In genomic region chr13:42073285-42073684, GRCm38 (mm10) we compare ENCODE assay signal across 21 mouse cellular contexts. TPM values are rescaled to one million over a fixed set of nuclear protein-coding genes. Genes with fewer than 3 reads are reported as not detected.
DNase-seq lines count a peak whose midpoint lies in the region; ATAC-seq and TF ChIP-seq lines count a peak whose summit lies in the region.
"Had no signal": no experiment of that assay in that cellular context is flagged by ENCODE, and none has a peak within 500 bp of the region (broad histone marks: within the 10 kb centered on the region; RNA-seq: fewer than 3 reads in every experiment).

No protein-coding gene starts in this region.

- H3K9me3 ChIP-seq in heart, embryonic 11.5 days (replicated peaks; ENCODE audit: control insufficient read depth, low read length), result no peaks in the 10 kb centered on the region
- no peaks in the 10 kb centered on the region for H3K9me3 ChIP-seq in lung, postnatal 0 days (ENCODE audit: low read length)
- no peaks in the 10 kb centered on the region for H3K9me3 ChIP-seq in megakaryocyte, embryonic 14.5 days
- H3K9me3 ChIP-seq: embryonic facial prominence, embryonic 13.5 days; forebrain, embryonic 12.5 days; hindbrain, embryonic 13.5 days had no signal

- TF ChIP-seq CTCF in lung, postnatal 0 days (IDR thresholded peaks at IDR 0.05), result no peak
- no peak for TF ChIP-seq CTCF in lung, adult 2 months (IDR thresholded peaks at IDR 0.05; ENCODE audit: insufficient read depth, low read length)

- no peak for TF ChIP-seq POLR2A in lung, adult 2 months (IDR thresholded peaks at IDR 0.05; ENCODE audit: borderline replicate concordance, extremely low read depth, low read depth, low read length)

- intact Hi-C loops in left cerebral cortex, postnatal 25 days (cut with DNase I), result no loop called here

- WGBS in heart, embryonic 11.5 days (ENCODE audit: insufficient replicate concordance), result 57% methylated on average over 6 of the region's 6 CpGs
- 54% methylated on average over 6 of the region's 6 CpGs for WGBS in lung, postnatal 0 days
- WGBS in lung, adult 2 months, result 53% methylated on average over 6 of the region's 6 CpGs

- H3K36me3 ChIP-seq in heart, embryonic 11.5 days (ENCODE audit: control insufficient read depth, insufficient read depth, low read length), result 0 out of 2 replicates have a peak, but pooled peaks cover 3% of the 10 kb centered on the region
- no peaks in the 10 kb centered on the region for H3K36me3 ChIP-seq in lung, postnatal 0 days (ENCODE audit: insufficient read depth, low read length)
- H3K36me3 ChIP-seq in megakaryocyte, embryonic 14.5 days (replicated peaks; ENCODE audit: low read length), result peaks cover 79% of the 10 kb centered on the region
- H3K36me3 ChIP-seq: embryonic facial prominence, embryonic 13.5 days had no signal

- no peak for ATAC-seq in heart, embryonic 11.5 days (replicated peaks; ENCODE audit: insufficient number of reproducible peaks, low FRiP score, low TSS enrichment)
- ATAC-seq in lung, postnatal 0 days, result peak; percentile 57
- peak; percentile 33 for ATAC-seq in common myeloid progenitor, adult 5-6 weeks (replicated peaks; ENCODE audit: low read depth, poor library complexity, severe bottlenecking)
- ATAC-seq: forebrain, embryonic 16.5 days; Patski had no signal

- peaks cover 13% of the 10 kb centered on the region for H3K4me1 ChIP-seq in heart, embryonic 11.5 days (ENCODE audit: control insufficient read depth, insufficient read depth, low read length)
- no peaks in the 10 kb centered on the region; the same call in 1 of the 2 replicates for H3K4me1 ChIP-seq in lung, postnatal 0 days (ENCODE audit: insufficient read depth, low read depth, low read length)
- H3K4me1 ChIP-seq in lung, adult 2 months (ENCODE audit: control insufficient read depth, insufficient read depth, low read length), result no peaks in the 10 kb centered on the region
- H3K4me1 ChIP-seq in megakaryocyte, embryonic 14.5 days, result peaks cover 97% of the 10 kb centered on the region

- no peak overlapping the region for H3K27ac ChIP-seq in heart, embryonic 11.5 days (ENCODE audit: low read depth, low read length)
- no peak overlapping the region for H3K27ac ChIP-seq in lung, postnatal 0 days (ENCODE audit: low read length)
- H3K27ac ChIP-seq: embryonic facial prominence, embryonic 13.5 days; forebrain, embryonic 12.5 days; hindbrain, embryonic 13.5 days had no signal

- H3K9ac ChIP-seq in heart, embryonic 11.5 days (ENCODE audit: low read depth, low read length), result no peak overlapping the region
- no peak overlapping the region for H3K9ac ChIP-seq in lung, postnatal 0 days (replicated peaks; ENCODE audit: low read depth)
- H3K9ac ChIP-seq: embryonic facial prominence, embryonic 13.5 days; forebrain, embryonic 12.5 days; hindbrain, embryonic 13.5 days had no signal

- H3K27me3 ChIP-seq in heart, embryonic 11.5 days (ENCODE audit: control insufficient read depth, insufficient read depth, low read length), result no peaks in the 10 kb centered on the region
- H3K27me3 ChIP-seq in lung, postnatal 0 days (replicated peaks; ENCODE audit: insufficient read depth, low read length), result no peaks in the 10 kb centered on the region
- H3K27me3 ChIP-seq in megakaryocyte, embryonic 14.5 days (replicated peaks), result no peaks in the 10 kb centered on the region
- H3K27me3 ChIP-seq: CH12.LX; embryonic facial prominence, embryonic 13.5 days; forebrain, embryonic 12.5 days; hindbrain, embryonic 13.5 days; Patski had no signal

- no peak for TF ChIP-seq EP300 in lung, postnatal 0 days (IDR thresholded peaks at IDR 0.05)

- H3K4me3 ChIP-seq in heart, embryonic 11.5 days (ENCODE audit: low read depth, low read length), result no peak overlapping the region
- no peak overlapping the region for H3K4me3 ChIP-seq in lung, postnatal 0 days (ENCODE audit: low read depth, low read length)
- H3K4me3 ChIP-seq in lung, adult 2 months (replicated peaks; ENCODE audit: extremely low read depth, low read depth, low read length), result no peak overlapping the region
- H3K4me3 ChIP-seq in megakaryocyte, embryonic 14.5 days (replicated peaks), result peak overlapping the region; percentile 68
- H3K4me3 ChIP-seq: embryonic facial prominence, embryonic 13.5 days; forebrain, embryonic 12.5 days; hindbrain, embryonic 13.5 days had no signal

- no peak overlapping the region for H3K4me2 ChIP-seq in heart, embryonic 11.5 days
- H3K4me2 ChIP-seq in lung, postnatal 0 days (replicated peaks; ENCODE audit: low read depth, low read length), result no peak overlapping the region
- H3K4me2 ChIP-seq: embryonic facial prominence, embryonic 13.5 days; forebrain, embryonic 12.5 days; hindbrain, embryonic 13.5 days had no signal

- DNase-seq in heart, adult 11 months, result peak; percentile 87
- peak; percentile 45 for DNase-seq in lung, postnatal 0 days (ENCODE audit: low spot score)
- no peak for DNase-seq in lung, adult 2 months
- DNase-seq in left cerebral cortex, postnatal 25 days (ENCODE audit: low spot score in 2 of 2), result no peak
- DNase-seq in thymus, postnatal 4 days, result no peak
- DNase-seq: adrenal gland, postnatal 14 days; cerebellum, adult 11-12 months; cerebellum, adult 9-10 months; cerebellum, postnatal 25 days; gastrocnemius, postnatal 10 days; heart, postnatal 10 days; heart, postnatal 4 days had no signal

RNA-seq across cellular contexts. Expression of gene Hivep1, which starts 21.5 kb away (rescaled TPM):
- polyA plus RNA-seq in heart, embryonic 11.5 days (2014; fragmentation: Nextera tagmentation; extraction: Ambion mirVana), result 8.4 and 11.4 TPM in 2 replicates
- 7.7 and 11.3 TPM in 2 replicates for polyA plus RNA-seq in lung, postnatal 0 days (2015; fragmentation: Nextera tagmentation; extraction: Ambion mirVana)
- 35.9 and 41.8 TPM in 2 replicates for polyA plus RNA-seq in lung, adult 2 months (2012; rRNA removed)
- total RNA-seq in common myeloid progenitor, adult 5-6 weeks (2017), result 26.5 and 26.6 TPM in 2 replicates
- 38.2 and 122 TPM in 2 replicates for polyA plus RNA-seq in megakaryocyte, embryonic 14.5 days (2012; ENCODE audit: insufficient read depth, low replicate concordance)
- total RNA-seq in left cerebral cortex, postnatal 25 days (2021), result 10 to 100 TPM; 54.3 to 72.7 TPM

Comparison
In these comparisons a context has a peak if more than half of its experiments do, and no peak if none do; other contexts are left out.
1. DNase-seq: peak in heart, adult 11 months (single experiment) and lung, postnatal 0 days (single experiment); none in lung, adult 2 months (single experiment), left cerebral cortex, postnatal 25 days (0 of 2) and thymus, postnatal 4 days (single experiment).